Mouse (Mus musculus): Measurements from ENCODE around the gene Sept12.

The Sept12 gene

GRCm38 (mm10) chr16:4938461-4938860 is 59.2 kb downstream of the Sept12 start, which contains the start of gene Nudt16l1:
Nudt16l1 (plus strand) TSS chr16:4938761.
- DNase-seq (ENCODE audit: low spot score in 2 of 2) = no peak

GRCm38 (mm10) chr16:4937351-4938190 is 60.1 kb downstream of the Sept12 start:
- no peak for DNase-seq (ENCODE audit: low spot score in 2 of 2)

Data from spleen, postnatal 36 days (tissue).